Mouse (Mus musculus) ES-E14 (cell line): ENCODE data around the gene Kidins220. TPM values are rescaled to one million over a fixed set of nuclear protein-coding genes. Genes with fewer than 3 reads are reported as not detected.

Experiments used
- DNase-seq: peaks from one replicate; pipeline ENCODE4 v3.0.0-alpha.2; 2013; ENCODE audit warnings: low read depth, low spot score
- H3K27ac ChIP-seq: 2 replicates; pipeline ENCODE4 v1.5.1; 2012; ENCODE audit warnings: low read depth, mild to moderate bottlenecking, low read length, moderate library complexity, mixed read lengths; ENCODE audit not compliant: poor library complexity, insufficient read depth, severe bottlenecking
- H3K36me3 ChIP-seq: 2 replicates; pipeline ENCODE4 v1.6.1; 2012; ENCODE audit warnings: mild to moderate bottlenecking, low read length, moderate library complexity, mixed read lengths; ENCODE audit not compliant: control insufficient read depth, poor library complexity, insufficient read depth, severe bottlenecking
- H3K4me1 ChIP-seq, 2 experiments: fragments of 150-350 bp in 1 of 2; sonication (generic) in 1 of 2; 2 replicates each; pipeline ENCODE4 v1.6.1; 2012; ENCODE audit warnings: low read length in 2 of 2, mild to moderate bottlenecking in 1 of 2, mixed read lengths in 1 of 2; ENCODE audit not compliant: control insufficient read depth in 2 of 2, insufficient read depth in 2 of 2, poor library complexity in 1 of 2
- H3K4me3 ChIP-seq, 2 experiments: fragments of 150-350 bp in 1 of 2; sonication (generic) in 1 of 2; 2 replicates each; pipeline ENCODE4 v1.5.1; 2012; ENCODE audit warnings: low read length in 2 of 2, low read depth in 1 of 2, mild to moderate bottlenecking in 1 of 2, mixed read lengths in 1 of 2; ENCODE audit not compliant: insufficient read depth in 1 of 2, poor library complexity in 1 of 2, severe bottlenecking in 1 of 2
- H3K9ac ChIP-seq: 2 replicates; pipeline ENCODE4 v1.6.1; 2012; ENCODE audit warnings: low read depth, mild to moderate bottlenecking, low read length, mixed read lengths; ENCODE audit not compliant: poor library complexity, insufficient read depth, severe bottlenecking
- H3K9me3 ChIP-seq: fragments of 150-350 bp; sonication (generic); 2 replicates; pipeline ENCODE4 v1.6.1; 2012; ENCODE audit warnings: low read depth, mild to moderate bottlenecking, low read length; ENCODE audit not compliant: control insufficient read depth, insufficient read depth
- CHD2 ChIP-seq: IDR thresholded peaks from 2 replicates; pipeline ENCODE4 v1.6.1; 2014; ENCODE audit warnings: mild to moderate bottlenecking, low read depth, low read length, inconsistent platforms
- HCFC1 ChIP-seq: IDR thresholded peaks from 2 replicates; pipeline ENCODE4 v1.6.1; 2012; ENCODE audit warnings: low read length, inconsistent platforms, borderline replicate concordance; ENCODE audit not compliant: insufficient read depth
- MAFK ChIP-seq: IDR thresholded peaks from 2 replicates; pipeline ENCODE4 v1.6.1; 2014; ENCODE audit warnings: mild to moderate bottlenecking, low read depth, low read length, inconsistent platforms; ENCODE audit not compliant: insufficient read depth
- ZC3H11A ChIP-seq: IDR thresholded peaks from 2 replicates; pipeline ENCODE4 v1.6.1; 2012; ENCODE audit warnings: low read depth, mild to moderate bottlenecking, inconsistent platforms, low read length, borderline replicate concordance
- ZNF384 ChIP-seq: IDR thresholded peaks from 2 replicates; pipeline ENCODE4 v1.6.1; 2012; ENCODE audit warnings: low read depth, low read length, inconsistent platforms
- in situ Hi-C, 2 experiments: fragments of 600-800 bp; cut with MboI; formaldehyde crosslinking; loops; one replicate each; pipeline ENCODE4 v1.15.1; 2025; ENCODE audit warnings: low sequenced_read_pairs in 2 of 2, inconsistent platforms in 1 of 2; ENCODE audit not compliant: unreplicated experiment in 2 of 2
- total RNA-seq: library from RNA; depleted of rRNA; stranded (reverse); fragments of 300-350 nt; gene quantifications from 2 replicates; pipeline ENCODE4 v1.2.3, GENCODE M21; 2012

The Kidins220 gene
- total RNA-seq, 1 experiment: 26.1 TPM

- Histone ChIP-seq H3K9me3 (no peaks in the 10 kb centered on the region), H3K27ac (no peak overlapping the region), H3K4me1 (no peaks in the 10 kb centered on the region), H3K36me3 (peaks cover 3% of the 10 kb centered on the region; the same call in 1 of the 2 replicates), H3K4me3 (no peak overlapping the region), H3K9ac (no peak overlapping the region)
- TF ChIP-seq CHD2: no peak
- no peak for TF ChIP-seq MAFK
- TF ChIP-seq HCFC1: no peak
- no peak for TF ChIP-seq ZC3H11A
- TF ChIP-seq ZNF384: no peak
- in situ Hi-C loops: no loop called here
- no peak for DNase-seq
Observed at GRCm38 (mm10) chr12:25033662-25034337, 59.1 kb downstream of the Kidins220 start.

- TF ChIP-seq ZC3H11A (no peak), HCFC1 (no peak), ZNF384 (no peak)
- Histone ChIP-seq H3K4me1 (no peaks in the 10 kb centered on the region), H3K27ac (no peak overlapping the region), H3K36me3 (peaks cover 3% of the 10 kb centered on the region), H3K4me3 (no peak overlapping the region), H3K9ac (no peak overlapping the region), H3K9me3 (no peaks in the 10 kb centered on the region)
- no peak for DNase-seq
- in situ Hi-C loops: no loop called here
Observed at GRCm38 (mm10) chr12:25034338-25034953, 59.7 kb downstream of the Kidins220 start.

GRCm38 (mm10) chr12:25036024-25036423 lies 61.3 kb downstream of the Kidins220 start:
- H3K27ac ChIP-seq: no peak overlapping the region
- in situ Hi-C loops: no loop called here
- no peaks in the 10 kb centered on the region for H3K9me3 ChIP-seq
- H3K4me3 ChIP-seq: no peak overlapping the region
- TF ChIP-seq ZC3H11A: no peak
- no peak for TF ChIP-seq CHD2
- no peak for TF ChIP-seq HCFC1
- no peak for TF ChIP-seq MAFK
- no peak for TF ChIP-seq ZNF384
- no peak for DNase-seq
- H3K36me3 ChIP-seq: peaks cover 3% of the 10 kb centered on the region
- H3K4me1 ChIP-seq: no peaks in the 10 kb centered on the region
- H3K9ac ChIP-seq: no peak overlapping the region

- H3K9me3 ChIP-seq: no peaks in the 10 kb centered on the region
- DNase-seq: no peak
- no peak overlapping the region for H3K9ac ChIP-seq
- no peak overlapping the region for H3K4me3 ChIP-seq
- no peaks in the 10 kb centered on the region for H3K4me1 ChIP-seq
- peaks cover 3% of the 10 kb centered on the region for H3K36me3 ChIP-seq
- H3K27ac ChIP-seq: no peak overlapping the region
- in situ Hi-C loops: no loop called here
- TF ChIP-seq ZNF384 (no peak), HCFC1 (no peak), ZC3H11A (no peak), CHD2 (no peak), MAFK (no peak)
Observed at GRCm38 (mm10) chr12:25037222-25037621, 62.5 kb downstream of the Kidins220 start.
